Mouse (Mus musculus) lung, adult 2 months (tissue): Measurements from ENCODE around the gene Pcbp2. TPM values are rescaled to one million over a fixed set of nuclear protein-coding genes. Genes with fewer than 3 reads are reported as not detected.

Experiments used
- DNase-seq: peaks from one replicate; pipeline ENCODE4 v3.0.0; 2022
- H3K4me1 ChIP-seq: fragments of 200-500 bp; 2 replicates; pipeline ENCODE4 v1.6.1; 2011; ENCODE audit warnings: low read length; ENCODE audit not compliant: control insufficient read depth, insufficient read depth
- H3K4me3 ChIP-seq: fragments of 200-500 bp; replicated peaks from 2 replicates; pipeline ENCODE3; 2011; ENCODE audit warnings: low read depth, mild to moderate bottlenecking, control low read depth, low read length; ENCODE audit errors: extremely low read depth
- CTCF ChIP-seq: fragments of 200-500 bp; IDR thresholded peaks from 2 replicates; pipeline ENCODE4 v1.5.1; 2011; ENCODE audit warnings: mild to moderate bottlenecking, low read length, control low read depth; ENCODE audit not compliant: insufficient read depth
- POLR2A ChIP-seq: fragments of 200-500 bp; IDR thresholded peaks from 2 replicates; pipeline ENCODE4 v1.6.1; 2011; ENCODE audit warnings: low read depth, mild to moderate bottlenecking, control low read depth, low read length, borderline replicate concordance; ENCODE audit errors: extremely low read depth
- WGBS: fragments of 180-500 bp; shearing (Covaris S2); methylation state at CpG from one replicate; pipeline ENCODE4 v1.1.7; 2018; 5-methylcytosine and 5-hydroxymethylcytosine counted together
- polyA plus RNA-seq: library from polyadenylated mRNA; depleted of rRNA; stranded (reverse); fragments of >200 nt; gene quantifications from 2 replicates; pipeline ENCODE4 v1.2.3, GENCODE M21; 2012; rRNA removed

Pcbp2 gene
- polyA plus RNA-seq, 1 experiment = 395 TPM

DNA sequence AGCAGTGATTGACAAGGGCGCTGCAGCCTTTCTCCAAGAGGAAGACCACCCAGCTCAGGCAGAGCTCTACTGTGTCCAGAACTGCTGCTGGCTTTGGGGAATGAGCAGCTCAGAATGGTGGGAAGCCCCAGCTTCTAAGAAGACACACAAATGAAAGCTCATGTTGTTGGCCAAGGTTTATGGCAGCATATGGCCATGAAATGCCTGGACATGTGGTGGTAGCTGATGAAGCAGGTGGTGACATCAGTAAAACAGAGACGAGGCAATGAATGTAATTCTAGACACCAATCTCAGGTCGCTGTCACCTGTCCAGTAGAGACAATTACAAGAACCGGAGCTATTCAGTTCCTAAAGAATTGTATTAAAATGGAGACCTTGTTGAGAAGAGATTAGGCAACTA, 74.5 kb downstream of the Pcbp2 start:
- WGBS = 95% methylated on average over 4 of the region's 4 CpGs
- no peak for TF ChIP-seq CTCF
- no peak for TF ChIP-seq POLR2A
- no peak for DNase-seq
- no peak overlapping the region for H3K4me3 ChIP-seq
- peaks cover 4% of the 10 kb centered on the region for H3K4me1 ChIP-seq

DNA sequence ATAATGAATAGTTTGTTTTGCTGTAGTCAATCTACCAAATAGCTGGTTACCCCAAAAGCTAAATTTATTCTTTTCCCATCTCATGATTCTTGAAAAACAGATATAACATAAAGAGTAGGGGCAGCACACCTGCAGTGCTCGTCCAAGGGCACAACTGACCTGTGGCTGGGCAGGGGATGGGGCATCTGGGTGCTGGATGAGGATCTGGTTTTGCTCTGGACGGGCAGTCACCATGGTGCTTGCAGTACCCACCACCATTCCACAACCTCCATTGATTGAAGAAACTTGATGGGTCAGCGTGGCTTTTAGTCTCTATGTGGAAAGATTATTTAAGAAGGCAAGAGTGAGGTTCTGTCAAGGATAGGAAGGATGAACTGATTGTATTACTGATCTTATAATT, 75.9 kb downstream of the Pcbp2 start:
- DNase-seq = no peak
- peaks cover 4% of the 10 kb centered on the region for H3K4me1 ChIP-seq
- TF ChIP-seq POLR2A (no peak), CTCF (no peak)
- 87% methylated on average over 3 of the region's 3 CpGs for WGBS
- no peak overlapping the region for H3K4me3 ChIP-seq

DNA sequence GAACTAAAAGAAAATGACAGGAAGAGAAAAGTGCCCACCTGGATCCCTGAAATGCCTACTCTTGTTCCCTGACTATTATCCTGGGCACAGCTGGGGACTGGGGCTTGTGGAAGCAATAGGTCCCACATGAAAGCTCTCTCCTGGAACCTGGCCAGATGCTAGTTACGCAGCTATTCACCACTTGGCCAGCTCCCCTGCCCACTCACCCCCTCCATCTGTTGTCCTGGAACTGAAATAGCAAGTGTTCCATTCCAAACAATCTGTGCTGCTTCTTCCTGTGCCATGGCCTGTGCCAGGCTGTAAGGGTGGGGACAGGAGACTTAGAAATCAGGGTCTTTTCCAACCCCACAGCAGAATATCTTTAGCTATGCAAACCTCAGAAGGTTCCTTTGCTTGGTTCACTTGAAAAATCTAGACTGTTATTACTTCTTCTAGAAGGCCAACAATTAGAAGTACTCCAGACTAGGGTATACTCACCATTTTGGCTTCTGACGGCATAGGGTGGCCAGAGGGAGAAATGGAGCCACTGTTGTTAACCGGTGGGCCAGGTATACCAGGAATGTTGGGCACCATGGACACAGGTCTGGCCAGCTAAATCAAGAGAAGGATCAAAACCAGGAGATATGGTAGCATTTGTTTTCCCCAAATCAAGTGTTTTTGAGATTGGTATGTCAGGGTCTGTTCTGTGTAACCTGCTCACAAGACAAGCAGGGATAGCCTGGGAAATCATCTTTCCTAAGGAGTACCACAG, 76.5 kb downstream of the Pcbp2 start:
- no peak overlapping the region for H3K4me3 ChIP-seq
- peaks cover 4% of the 10 kb centered on the region for H3K4me1 ChIP-seq
- no peak for TF ChIP-seq CTCF
- no peak for TF ChIP-seq POLR2A
- 63% methylated on average over 3 of the region's 3 CpGs for WGBS
- DNase-seq = no peak

DNA sequence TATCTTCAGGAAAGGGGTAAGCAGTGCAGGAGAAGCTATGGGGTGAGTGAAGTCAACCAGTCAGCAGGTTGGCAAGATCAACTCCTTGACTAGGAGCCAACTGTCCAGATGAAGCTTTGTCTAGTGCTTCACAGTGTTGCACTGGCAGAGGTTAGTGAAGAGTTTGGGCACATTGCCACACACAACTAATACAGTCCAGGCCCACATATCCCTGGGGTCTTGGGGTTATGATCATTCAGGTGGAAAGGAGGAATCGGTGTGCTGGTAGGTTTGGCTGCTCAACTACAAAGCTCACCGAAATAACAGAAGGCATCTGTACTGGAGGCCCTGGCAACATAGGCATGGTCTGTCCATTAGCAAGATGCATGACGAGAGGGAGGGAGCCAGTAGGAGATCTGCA, 77.1 kb downstream of the Pcbp2 start:
- H3K4me3 ChIP-seq = no peak overlapping the region
- no peak for TF ChIP-seq CTCF
- no peak for TF ChIP-seq POLR2A
- no peak for DNase-seq
- WGBS = 87% methylated on average over 3 of the region's 3 CpGs
- peaks cover 4% of the 10 kb centered on the region for H3K4me1 ChIP-seq

Other genes with a start within 250 kb of the Pcbp2 start
- gene Itgb7, start 238.6 kb upstream of the Pcbp2 start, polyA plus RNA-seq = 22.0 and 32.4 TPM in 2 replicates
- 75.1 and 93.9 TPM in 2 replicates for gene Rarg, start 213.0 kb upstream of the Pcbp2 start, polyA plus RNA-seq
- 0.31 and 0.60 TPM in 2 replicates for gene Gm9918, start 200.0 kb upstream of the Pcbp2 start, polyA plus RNA-seq
- gene Mfsd5, start 191.1 kb upstream of the Pcbp2 start, polyA plus RNA-seq = 95.4 and 97.1 TPM in 2 replicates
- gene Espl1, start 174.3 kb upstream of the Pcbp2 start, polyA plus RNA-seq = 2.4 and 3.8 TPM in 2 replicates
- gene Pfdn5, start 144.4 kb upstream of the Pcbp2 start, polyA plus RNA-seq = 66.1 and 121 TPM in 2 replicates
- 50.2 and 53.8 TPM in 2 replicates for gene Myg1, start 138.8 kb upstream of the Pcbp2 start, polyA plus RNA-seq
- gene Aaas, start 119.8 kb upstream of the Pcbp2 start, polyA plus RNA-seq = 21.9 and 27.5 TPM in 2 replicates
- 0.05 TPM in 1 of 2 replicates, not detected in the other for gene Sp7, start 103.4 kb upstream of the Pcbp2 start, polyA plus RNA-seq
- gene Sp1, start 64.4 kb upstream of the Pcbp2 start, polyA plus RNA-seq = 18.5 and 20.0 TPM in 2 replicates
- 20.8 and 21.1 TPM in 2 replicates for gene Amhr2, start 25.2 kb upstream of the Pcbp2 start, polyA plus RNA-seq
- gene Prr13, start 11.5 kb upstream of the Pcbp2 start, polyA plus RNA-seq = 216 and 271 TPM in 2 replicates
- gene Gm10337, start 33.2 kb downstream of the Pcbp2 start, polyA plus RNA-seq = not detected in 2 replicates
- gene Map3k12, start 46.5 kb downstream of the Pcbp2 start, polyA plus RNA-seq = 9.9 and 13.1 TPM in 2 replicates
- 51.7 and 61.1 TPM in 2 replicates for gene Tarbp2, start 47.7 kb downstream of the Pcbp2 start, polyA plus RNA-seq
- gene Npff, start 54.4 kb downstream of the Pcbp2 start, polyA plus RNA-seq = 8.8 and 11.0 TPM in 2 replicates
- gene Gm28047, start 154.5 kb downstream of the Pcbp2 start, polyA plus RNA-seq = 0.11 and 0.22 TPM in 2 replicates
- gene Atf7, start 154.9 kb downstream of the Pcbp2 start, polyA plus RNA-seq = 90.4 and 119 TPM in 2 replicates
- 250 and 262 TPM in 2 replicates for gene Atp5g2, start 201.8 kb downstream of the Pcbp2 start, polyA plus RNA-seq